Mouse (Mus musculus) heart, embryonic 14.5 days (tissue): Measurements from ENCODE around the gene Tapt1. TPM values are rescaled to one million over a fixed set of nuclear protein-coding genes. Genes with fewer than 3 reads are reported as not detected.
A peak's percentile ranks its signal among the peaks of the same experiment; 100 is the strongest.
"Not testable (repeated sequence)": the region's sequence is repeated elsewhere in the genome, so short reads cannot be mapped to it uniquely, and the experiment has no call there.

Experiments
- ATAC-seq: fragments of 200-750 bp; cut with Nextera tagmentation; 2 replicates; pipeline ENCODE4 v1.8.0; 2017; ENCODE audit warnings: low read depth, moderate TSS enrichment; ENCODE audit not compliant: insufficient number of reproducible peaks, insufficient read depth, low FRiP score
- H3K27ac ChIP-seq, 2 experiments: fragments of 200-500 bp in 1 of 2; fragments of 300-500 bp in 1 of 2; sonication (generic) in 1 of 2; replicated peaks in 1 of 2; 2 replicates each; pipeline ENCODE4 v1.5.1; 2012 to 2014; ENCODE audit warnings: low read depth in 2 of 2, low read length in 2 of 2, control low read depth in 1 of 2, mild to moderate bottlenecking in 1 of 2, mixed read lengths in 1 of 2; ENCODE audit not compliant: control insufficient read depth in 1 of 2, insufficient read depth in 1 of 2
- H3K27me3 ChIP-seq: fragments of 300-500 bp; sonication (generic); 2 replicates; pipeline ENCODE4 v1.6.1; 2014; ENCODE audit warnings: mild to moderate bottlenecking, low read length, control low read depth; ENCODE audit not compliant: control insufficient read depth, insufficient read depth
- H3K36me3 ChIP-seq: fragments of 300-500 bp; sonication (generic); 2 replicates; pipeline ENCODE4 v1.6.1; 2014; ENCODE audit warnings: mild to moderate bottlenecking, control low read depth, low read length, mixed read lengths; ENCODE audit not compliant: control insufficient read depth, insufficient read depth
- H3K4me1 ChIP-seq, 2 experiments: fragments of 200-500 bp in 1 of 2; fragments of 300-500 bp in 1 of 2; sonication (generic) in 1 of 2; 2 replicates each; pipeline ENCODE4 v1.6.1; 2012 to 2014; ENCODE audit warnings: low read length in 2 of 2, control low read depth in 1 of 2, mixed read lengths in 1 of 2; ENCODE audit not compliant: control insufficient read depth in 2 of 2, insufficient read depth in 2 of 2
- H3K4me2 ChIP-seq: fragments of 300-500 bp; sonication (generic); 2 replicates; pipeline ENCODE4 v1.6.1; 2014; ENCODE audit warnings: mild to moderate bottlenecking, low read length
- H3K4me3 ChIP-seq, 2 experiments: fragments of 200-500 bp in 1 of 2; fragments of 300-500 bp in 1 of 2; sonication (generic) in 1 of 2; 2 replicates each; pipeline ENCODE4 v1.5.1; 2012 to 2014; ENCODE audit warnings: low read length in 2 of 2, mild to moderate bottlenecking in 2 of 2, control low read depth in 1 of 2, low read depth in 1 of 2, moderate library complexity in 1 of 2; ENCODE audit not compliant: control insufficient read depth in 1 of 2, insufficient read depth in 1 of 2
- H3K9ac ChIP-seq: fragments of 300-500 bp; sonication (generic); 2 replicates; pipeline ENCODE4 v1.6.1; 2014; ENCODE audit warnings: mild to moderate bottlenecking, low read length
- H3K9me3 ChIP-seq: fragments of 300-500 bp; sonication (generic); 2 replicates; pipeline ENCODE4 v1.6.1; 2016; ENCODE audit warnings: low read length, control low read depth; ENCODE audit not compliant: control insufficient read depth
- WGBS: fragments of 180-500 bp; shearing (Covaris S2); extraction: QIAGEN DNeasy Blood & Tissue Kit; methylation state at CpG from one replicate; pipeline ENCODE4 v1.1.7; 2014; 5-methylcytosine and 5-hydroxymethylcytosine counted together
- polyA plus RNA-seq: library from polyadenylated mRNA; unstranded; fragments of >200 nt; fragmentation: Nextera tagmentation; extraction: Ambion mirVana; gene quantifications from 2 replicates; pipeline ENCODE4 v1.2.1, GENCODE M21; 2014

The Tapt1 gene
- polyA plus RNA-seq, result 25.6 and 26.1 TPM in 2 replicates

- H3K9me3 ChIP-seq, result no peaks in the 10 kb centered on the region
- H3K27me3 ChIP-seq, result no peaks in the 10 kb centered on the region
- peak within 1 kb of the TSS; percentile 96 to 99 for H3K4me3 ChIP-seq
- WGBS, result under 1% methylated on average over 104 of the region's 121 CpGs
- no peaks in the 10 kb centered on the region for H3K36me3 ChIP-seq
- peak within 1 kb of the TSS; percentile 96 for H3K9ac ChIP-seq
- H3K4me2 ChIP-seq, result peak within 1 kb of the TSS; percentile 90
- ATAC-seq, result peak; percentile 93
- H3K4me1 ChIP-seq, result peaks cover 4 to 29% of the 10 kb centered on the region in 2 experiments; a peak in 3 of 4 replicates
- H3K27ac ChIP-seq, result peak within 1 kb of the TSS; percentile 93 to 97
Measured at GRCm38 (mm10) chr5:44226521-44227461, at the start of gene Tapt1. Gene Tapt1, minus strand, starts transcription at chr5:44226626.

GRCm38 (mm10) chr5:44271564-44271963 lies 45.1 kb upstream of the Tapt1 start:
- H3K4me3 ChIP-seq, result no peak overlapping the region
- H3K27me3 ChIP-seq, result no peaks in the 10 kb centered on the region
- no peak overlapping the region for H3K27ac ChIP-seq
- no peak overlapping the region for H3K4me2 ChIP-seq
- no peaks in the 10 kb centered on the region for H3K9me3 ChIP-seq
- H3K36me3 ChIP-seq, result no peaks in the 10 kb centered on the region
- H3K4me1 ChIP-seq, result no peaks in the 10 kb centered on the region
- 71% methylated on average over 4 of the region's 4 CpGs for WGBS
- no peak for ATAC-seq
- H3K9ac ChIP-seq, result no peak overlapping the region

GRCm38 (mm10) chr5:44268524-44268923 lies 42.1 kb upstream of the Tapt1 start:
- not testable (repeated sequence) for H3K27ac ChIP-seq, H3K4me2 ChIP-seq, H3K9me3 ChIP-seq, ATAC-seq, H3K27me3 ChIP-seq, H3K9ac ChIP-seq, H3K4me1 ChIP-seq, H3K4me3 ChIP-seq, H3K36me3 ChIP-seq
- 46% methylated on average over 2 of the region's 3 CpGs for WGBS

GRCm38 (mm10) chr5:44261691-44262090 lies 35.3 kb upstream of the Tapt1 start:
- Histone ChIP-seq H3K4me1 (no peaks in the 10 kb centered on the region), H3K27ac (no peak overlapping the region), H3K4me2 (no peak overlapping the region), H3K9ac (no peak overlapping the region), H3K9me3 (no peaks in the 10 kb centered on the region), H3K36me3 (no peaks in the 10 kb centered on the region), H3K4me3 (no peak overlapping the region), H3K27me3 (no peaks in the 10 kb centered on the region)
- no peak for ATAC-seq
- 48% methylated on average over 4 of the region's 5 CpGs for WGBS

DNA sequence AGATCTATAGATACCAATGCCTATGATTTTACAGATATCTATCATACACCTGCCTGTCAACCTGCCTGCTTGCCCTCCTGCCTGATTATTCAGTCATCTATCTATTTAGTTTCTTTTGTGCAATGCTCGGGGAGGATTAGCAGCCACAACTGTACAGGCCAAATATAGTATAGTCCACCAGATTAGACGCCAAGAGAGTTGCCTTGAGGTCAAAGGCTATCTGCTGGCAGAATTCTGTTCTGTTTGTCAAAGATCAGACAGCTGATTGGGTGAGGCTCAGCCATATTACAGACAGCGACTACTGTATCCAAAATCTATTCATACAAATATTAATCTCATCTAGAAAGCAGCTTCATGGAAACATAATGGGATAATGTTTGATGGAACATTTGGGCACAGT lies 34.7 kb upstream of the Tapt1 start:
- H3K4me3 ChIP-seq, result no peak overlapping the region
- no peak overlapping the region for H3K4me2 ChIP-seq
- H3K27ac ChIP-seq, result no peak overlapping the region
- H3K4me1 ChIP-seq, result no peaks in the 10 kb centered on the region
- 31% methylated on average over 3 of the region's 3 CpGs for WGBS
- H3K36me3 ChIP-seq, result no peaks in the 10 kb centered on the region
- no peak overlapping the region for H3K9ac ChIP-seq
- no peaks in the 10 kb centered on the region for H3K9me3 ChIP-seq
- no peak for ATAC-seq
- no peaks in the 10 kb centered on the region for H3K27me3 ChIP-seq

- no peak overlapping the region for H3K4me2 ChIP-seq
- no peak overlapping the region for H3K4me3 ChIP-seq
- H3K27ac ChIP-seq, result no peak overlapping the region
- no peaks in the 10 kb centered on the region for H3K27me3 ChIP-seq
- H3K36me3 ChIP-seq, result no peaks in the 10 kb centered on the region
- H3K4me1 ChIP-seq, result no peaks in the 10 kb centered on the region
- no peak overlapping the region for H3K9ac ChIP-seq
- H3K9me3 ChIP-seq, result no peaks in the 10 kb centered on the region
- 46% methylated on average over 3 of the region's 3 CpGs for WGBS
- no peak for ATAC-seq
Measured at GRCm38 (mm10) chr5:44259678-44260077, 33.3 kb upstream of the Tapt1 start.

GRCm38 (mm10) chr5:44258163-44258562 lies 31.7 kb upstream of the Tapt1 start:
- H3K4me1 ChIP-seq, result no peaks in the 10 kb centered on the region
- H3K27ac ChIP-seq, result no peak overlapping the region
- no peak overlapping the region for H3K4me2 ChIP-seq
- no peak overlapping the region for H3K4me3 ChIP-seq
- H3K9me3 ChIP-seq, result no peaks in the 10 kb centered on the region
- no peak overlapping the region for H3K9ac ChIP-seq
- no peaks in the 10 kb centered on the region for H3K27me3 ChIP-seq
- no peak for ATAC-seq
- H3K36me3 ChIP-seq, result no peaks in the 10 kb centered on the region
- no CpG with 5 or more reads among the region's 1 CpGs for WGBS
